In genomic region chr9:116591071-116591470, GRCm38 (mm10) we compare ENCODE assay signal across 13 mouse cellular contexts.
A peak's percentile ranks its signal among the peaks of the same experiment; 100 is the strongest.
DNase-seq lines count a peak whose midpoint lies in the region; ATAC-seq and TF ChIP-seq lines count a peak whose summit lies in the region.
"Had no signal": no experiment of that assay in that cellular context is flagged by ENCODE, and none has a peak within 500 bp of the region (broad histone marks: within the 10 kb centered on the region; RNA-seq: fewer than 3 reads in every experiment).

No protein-coding gene starts in this region.

- no peak for TF ChIP-seq POLR2A in heart, adult 2 months (IDR thresholded peaks at IDR 0.05; ENCODE audit: insufficient read depth, low read depth, low read length)
- TF ChIP-seq POLR2A in embryonic fibroblast, embryonic 13.5 days (IDR thresholded peaks at IDR 0.05; ENCODE audit: low read depth, low read length) = no peak

- H3K27me3 ChIP-seq in heart, adult 2 months (ENCODE audit: control insufficient read depth, insufficient read depth, low read length) = no peaks in the 10 kb centered on the region
- no peaks in the 10 kb centered on the region for H3K27me3 ChIP-seq in heart, embryonic 12.5 days (replicated peaks)
- H3K27me3 ChIP-seq in intestine, embryonic 15.5 days (replicated peaks) = no peaks in the 10 kb centered on the region
- no peaks in the 10 kb centered on the region for H3K27me3 ChIP-seq in kidney, embryonic 14.5 days (ENCODE audit: control insufficient read depth, insufficient read depth, low read length)
- H3K27me3 ChIP-seq: liver, embryonic 12.5 days; midbrain, embryonic 12.5 days; stomach, embryonic 15.5 days had no signal

- peak; percentile 44 to 62 for DNase-seq in heart, adult 2 months
- DNase-seq in heart, postnatal 10 days = peak; percentile 64 to 73
- DNase-seq in lung, postnatal 10 days = peak; percentile 61
- DNase-seq in layer of hippocampus, adult 2 months (ENCODE audit: low spot score in 2 of 2) = no peak
- DNase-seq: kidney, postnatal 10 days had no signal

- 79% methylated on average over 9 of the region's 9 CpGs for WGBS in heart, adult 2 months
- 72% methylated on average over 9 of the region's 9 CpGs for WGBS in heart, embryonic 12.5 days
- 89% methylated on average over 9 of the region's 9 CpGs for WGBS in intestine, embryonic 15.5 days
- WGBS in kidney, embryonic 14.5 days = 97% methylated on average over 9 of the region's 9 CpGs

- no peak overlapping the region for H3K4me3 ChIP-seq in heart, adult 2 months
- H3K4me3 ChIP-seq in heart, embryonic 12.5 days = no peak overlapping the region
- H3K4me3 ChIP-seq in embryonic fibroblast, embryonic 13.5 days (ENCODE audit: insufficient read depth, low read length) = no peak overlapping the region
- H3K4me3 ChIP-seq in intestine, embryonic 15.5 days (replicated peaks) = no peak overlapping the region
- H3K4me3 ChIP-seq in kidney, embryonic 14.5 days (ENCODE audit: low read length) = no peak overlapping the region
- no peak overlapping the region for H3K4me3 ChIP-seq in layer of hippocampus, adult 2 months
- H3K4me3 ChIP-seq: hindbrain, embryonic 10.5 days; liver, embryonic 12.5 days; midbrain, embryonic 12.5 days; stomach, embryonic 15.5 days had no signal

- peaks cover 8% of the 10 kb centered on the region for H3K9me3 ChIP-seq in heart, embryonic 12.5 days (replicated peaks)
- H3K9me3 ChIP-seq in intestine, embryonic 15.5 days = no peaks in the 10 kb centered on the region
- peaks cover 8% of the 10 kb centered on the region; the same call in 1 of the 2 replicates for H3K9me3 ChIP-seq in kidney, embryonic 14.5 days (ENCODE audit: control insufficient read depth, low read length)
- H3K9me3 ChIP-seq: midbrain, embryonic 12.5 days; stomach, embryonic 15.5 days had no signal

- no peaks in the 10 kb centered on the region for H3K36me3 ChIP-seq in heart, adult 2 months (ENCODE audit: control insufficient read depth, insufficient read depth, low read length)
- H3K36me3 ChIP-seq in heart, embryonic 12.5 days = peaks cover 5% of the 10 kb centered on the region; the same call in 1 of the 2 replicates
- H3K36me3 ChIP-seq in intestine, embryonic 15.5 days = no peaks in the 10 kb centered on the region
- H3K36me3 ChIP-seq in kidney, embryonic 14.5 days (ENCODE audit: control insufficient read depth, insufficient read depth, low read length) = no peaks in the 10 kb centered on the region
- H3K36me3 ChIP-seq: hindbrain, embryonic 10.5 days; liver, embryonic 12.5 days; midbrain, embryonic 12.5 days; stomach, embryonic 15.5 days had no signal

- 0 out of 2 replicates have a peak, but pooled peaks have one; percentile 47 for TF ChIP-seq EP300 in heart, adult 2 months (IDR thresholded peaks at IDR 0.05; ENCODE audit: insufficient read depth, low read depth, low read length)

- intact Hi-C loops in heart, adult 2 months (cut with DNase I) = no loop called here
- intact Hi-C loops in heart, postnatal 10 days (cut with DNase I) = no loop called here

- H3K79me2 ChIP-seq in heart, adult 2 months (replicated peaks; ENCODE audit: control insufficient read depth, insufficient read depth, low read length) = no peaks in the 10 kb centered on the region

- no peak overlapping the region for H3K27ac ChIP-seq in heart, adult 2 months
- H3K27ac ChIP-seq in heart, embryonic 12.5 days (ENCODE audit: poor library complexity, severe bottlenecking) = no peak overlapping the region
- peak overlapping the region; percentile 100 for H3K27ac ChIP-seq in embryonic fibroblast, embryonic 13.5 days (ENCODE audit: insufficient read depth, low read length)
- H3K27ac ChIP-seq in intestine, embryonic 15.5 days = no peak overlapping the region
- no peak overlapping the region for H3K27ac ChIP-seq in kidney, embryonic 14.5 days (ENCODE audit: low read depth, low read length)
- H3K27ac ChIP-seq in layer of hippocampus, adult 2 months = no peak overlapping the region
- H3K27ac ChIP-seq: hindbrain, embryonic 10.5 days; liver, embryonic 12.5 days; midbrain, embryonic 12.5 days; stomach, embryonic 15.5 days had no signal

- no peak overlapping the region for H3K4me2 ChIP-seq in heart, embryonic 12.5 days
- no peak overlapping the region for H3K4me2 ChIP-seq in intestine, embryonic 15.5 days (replicated peaks)
- no peak overlapping the region for H3K4me2 ChIP-seq in kidney, embryonic 14.5 days (replicated peaks; ENCODE audit: low read depth, low read length)
- H3K4me2 ChIP-seq: liver, embryonic 12.5 days; midbrain, embryonic 12.5 days; stomach, embryonic 15.5 days had no signal

- no peak for TF ChIP-seq CTCF in heart, adult 2 months (IDR thresholded peaks at IDR 0.05)
- no peak for TF ChIP-seq CTCF in embryonic fibroblast, embryonic 13.5 days (IDR thresholded peaks at IDR 0.05; ENCODE audit: borderline replicate concordance, insufficient read depth, low read length)
- TF ChIP-seq CTCF in layer of hippocampus, adult 2 months (conservative IDR thresholded peaks at IDR 0.05) = no peak

- no peak overlapping the region for H3K9ac ChIP-seq in heart, adult 2 months (ENCODE audit: low read depth, low read length)
- H3K9ac ChIP-seq in heart, embryonic 12.5 days = no peak overlapping the region
- no peak overlapping the region for H3K9ac ChIP-seq in intestine, embryonic 15.5 days
- H3K9ac ChIP-seq in kidney, embryonic 14.5 days (ENCODE audit: low read depth, low read length) = no peak overlapping the region
- H3K9ac ChIP-seq: liver, embryonic 12.5 days; midbrain, embryonic 12.5 days; stomach, embryonic 15.5 days had no signal

- H3K4me1 ChIP-seq in heart, adult 2 months (ENCODE audit: control insufficient read depth, insufficient read depth, low read length) = no peaks in the 10 kb centered on the region
- peaks cover 16% of the 10 kb centered on the region for H3K4me1 ChIP-seq in heart, embryonic 12.5 days (replicated peaks)
- H3K4me1 ChIP-seq in embryonic fibroblast, embryonic 13.5 days (ENCODE audit: control insufficient read depth, insufficient read depth, low read length) = peaks cover 17% of the 10 kb centered on the region
- H3K4me1 ChIP-seq in intestine, embryonic 15.5 days (replicated peaks) = no peaks in the 10 kb centered on the region
- H3K4me1 ChIP-seq in kidney, embryonic 14.5 days (ENCODE audit: control insufficient read depth, insufficient read depth, low read length) = no peaks in the 10 kb centered on the region
- H3K4me1 ChIP-seq: hindbrain, embryonic 10.5 days; liver, embryonic 12.5 days; midbrain, embryonic 12.5 days; stomach, embryonic 15.5 days had no signal

- no peak for ATAC-seq in heart, embryonic 12.5 days (ENCODE audit: insufficient number of reproducible peaks, low FRiP score)
- ATAC-seq in intestine, embryonic 15.5 days = no peak
- ATAC-seq in kidney, embryonic 14.5 days (ENCODE audit: low FRiP score, low TSS enrichment) = no peak
- ATAC-seq: liver, embryonic 12.5 days had no signal

Comparison
In these comparisons a context has a peak if more than half of its experiments do, and no peak if none do; other contexts are left out.
1. DNase-seq: peak in heart, adult 2 months (2 of 2), heart, postnatal 10 days (2 of 2) and lung, postnatal 10 days (single experiment); none in layer of hippocampus, adult 2 months (0 of 2).